Mouse (Mus musculus): ENCODE data around the gene Cubn.

DNA sequence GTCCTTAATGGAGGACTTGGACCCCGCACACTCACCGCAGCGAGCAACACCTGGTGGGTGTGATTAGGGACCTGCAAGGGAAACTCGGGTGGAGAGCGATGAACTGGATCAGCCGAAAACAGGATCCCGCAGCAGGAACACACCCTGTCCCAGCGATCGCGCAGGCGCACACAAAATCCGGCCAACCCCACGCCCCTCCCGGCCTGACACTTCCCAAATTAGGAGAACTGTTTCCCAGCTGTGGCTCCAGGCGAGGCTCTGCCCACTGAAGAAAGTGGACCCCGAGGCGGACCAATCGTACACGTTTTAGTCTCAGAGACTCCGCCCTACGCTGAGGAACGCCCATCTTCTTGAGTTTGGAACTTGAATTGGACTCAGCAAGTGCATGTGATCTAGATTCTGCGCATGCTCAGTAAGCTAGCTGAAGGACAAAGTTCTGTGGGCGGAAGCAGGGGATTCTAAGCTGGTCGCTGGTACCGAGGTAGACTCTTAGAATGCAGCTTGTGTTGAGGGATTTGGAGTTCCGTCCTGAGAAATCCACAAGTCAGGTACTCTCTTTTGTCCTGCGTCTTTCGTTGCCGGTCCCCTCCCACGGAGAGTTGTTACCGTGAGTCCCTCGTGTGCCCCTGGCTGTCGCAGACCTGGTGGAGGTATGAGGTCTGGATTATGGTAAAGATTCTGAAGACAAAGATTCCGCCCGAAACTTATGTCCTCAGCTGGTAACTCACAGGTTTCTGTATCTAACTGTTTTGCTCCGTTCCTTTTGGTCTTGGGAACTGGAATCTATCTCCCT is 220.3 kb downstream of the Cubn start, which contains the start of gene Rsu1:
- TF ChIP-seq CTCF (IDR thresholded peaks at IDR 0.05; ENCODE audit: low read depth) (no peak), EP300 (IDR thresholded peaks at IDR 0.05; ENCODE audit: low read depth) (no peak)
